Mouse (Mus musculus) layer of hippocampus, adult 8-10 months (tissue): ENCODE results near the gene Rnf215. TPM values are rescaled to one million over a fixed set of nuclear protein-coding genes. Genes with fewer than 3 reads are reported as not detected.
A peak's percentile ranks its signal among the peaks of the same experiment; 100 is the strongest.
"Not testable (repeated sequence)": the region's sequence is repeated elsewhere in the genome, so short reads cannot be mapped to it uniquely, and the experiment has no call there.

ENCODE experiments used
- DNase-seq, 2 experiments: peaks; one replicate each; pipeline ENCODE4 v3.0.0; 2022; ENCODE audit warnings: low spot score in 2 of 2
- total RNA-seq, 4 experiments: library from RNA; stranded (reverse); gene quantifications; 2 replicates each; pipeline ENCODE4 v1.2.4; 2022

Gene Rnf215
- total RNA-seq: 10 to 100 TPM; 32.4 to 36.4 (median 35.0) TPM

GRCm38 (mm10) chr11:4134986-4135935 is at the start of gene Rnf215:
TSS of gene Rnf215 (plus strand) at chr11:4135202.
- peak; percentile 65 to 86 for DNase-seq

GRCm38 (mm10) chr11:4086246-4086645 is 48.8 kb upstream of the Rnf215 start:
- DNase-seq: no peak

GRCm38 (mm10) chr11:4087267-4087666 is 47.7 kb upstream of the Rnf215 start:
- DNase-seq: peak in 1 of 2 experiments; percentile 57

- DNase-seq: no peak
Observed at GRCm38 (mm10) chr11:4093459-4094377, 41.3 kb upstream of the Rnf215 start.

- DNase-seq: peak in 1 of 2 experiments; percentile 80
Observed at GRCm38 (mm10) chr11:4094378-4095170, 40.4 kb upstream of the Rnf215 start.

GRCm38 (mm10) chr11:4095171-4096053 is 39.6 kb upstream of the Rnf215 start, which contains the start of gene Mtfp1:
TSS of gene Mtfp1 (minus strand) at chr11:4095445.
- peak in 1 of 2 experiments; percentile 75 for DNase-seq

- peak; percentile 98 to 99 for DNase-seq
Observed at GRCm38 (mm10) chr11:4096054-4096984, 38.7 kb upstream of the Rnf215 start.

- DNase-seq: no peak
Observed at GRCm38 (mm10) chr11:4097091-4097621, 37.8 kb upstream of the Rnf215 start.

- DNase-seq: no peak
Observed at GRCm38 (mm10) chr11:4098120-4098519, 36.9 kb upstream of the Rnf215 start.

GRCm38 (mm10) chr11:4098816-4099215 is 36.2 kb upstream of the Rnf215 start:
- no peak for DNase-seq

- DNase-seq: no peak
Observed at GRCm38 (mm10) chr11:4099447-4099846, 35.6 kb upstream of the Rnf215 start.

GRCm38 (mm10) chr11:4101851-4102250 is 33.2 kb upstream of the Rnf215 start:
- DNase-seq: no peak

- no peak for DNase-seq
Observed at GRCm38 (mm10) chr11:4103522-4103921, 31.5 kb upstream of the Rnf215 start.

- DNase-seq: no peak
Observed at GRCm38 (mm10) chr11:4104989-4105388, 30.0 kb upstream of the Rnf215 start.

GRCm38 (mm10) chr11:4105444-4105843 is 29.6 kb upstream of the Rnf215 start:
- DNase-seq: peak in 1 of 2 experiments; percentile 69

- DNase-seq: not testable (repeated sequence)
Observed at GRCm38 (mm10) chr11:4107901-4108300, 27.1 kb upstream of the Rnf215 start.

- DNase-seq: no peak
Observed at GRCm38 (mm10) chr11:4108691-4109090, 26.3 kb upstream of the Rnf215 start.

- no peak for DNase-seq
Observed at GRCm38 (mm10) chr11:4112033-4112432, 23.0 kb upstream of the Rnf215 start.
